ENCODE assay signal across 18 mouse cellular contexts in the genomic region with DNA sequence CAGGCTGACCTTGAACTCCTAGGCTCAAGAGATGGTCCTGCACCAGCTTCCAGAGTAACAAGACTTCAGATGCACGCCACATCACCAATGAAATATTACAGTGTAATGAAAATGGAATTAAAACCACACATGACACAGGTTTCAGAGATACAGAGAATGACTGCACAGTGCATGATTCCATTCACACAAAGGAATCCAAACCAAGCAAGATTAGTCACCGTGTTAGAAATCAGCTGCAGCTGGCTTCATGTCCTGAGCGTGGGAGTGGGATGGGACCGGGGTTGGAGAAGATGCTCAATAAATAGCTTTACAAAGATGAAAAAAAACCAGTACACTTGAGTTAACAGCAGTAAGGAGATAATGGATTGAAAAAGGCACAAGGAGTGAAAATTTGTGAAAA. TPM values are rescaled to one million over a fixed set of nuclear protein-coding genes. Genes with fewer than 3 reads are reported as not detected.
DNase-seq lines count a peak whose midpoint lies in the region; TF ChIP-seq lines count a peak whose summit lies in the region.
"Had no signal": no experiment of that assay in that cellular context is flagged by ENCODE, and none has a peak within 500 bp of the region (broad histone marks: within the 10 kb centered on the region; RNA-seq: fewer than 3 reads in every experiment).

No protein-coding gene starts in this region.

- intact Hi-C loops in gastrocnemius, adult 2 months (cut with DNase I), result no loop called here
- intact Hi-C loops in left cerebral cortex, adult 2 months (cut with DNase I), result loop anchor here (1.0 kb wide), 1 partner anchor 12 kb away; no protein-coding TSS in a partner anchor
- intact Hi-C loops in left cerebral cortex, postnatal 10 days (cut with DNase I), result no loop called here

- no peak for DNase-seq in gastrocnemius, adult 2 months
- DNase-seq in gastrocnemius, adult 18-20 months (ENCODE audit: low spot score), result no peak
- DNase-seq in left cerebral cortex, adult 2 months (ENCODE audit: extremely low spot score in 1 of 2, low spot score in 2 of 2), result peak in 1 of 2 experiments; percentile 40
- DNase-seq in left cerebral cortex, postnatal 10 days (ENCODE audit: extremely low spot score in 1 of 2, low spot score in 2 of 2), result no peak
- peak; percentile 56 for DNase-seq in 3T3-L1 (ENCODE audit: low read depth, low spot score)
- peak; percentile 82 for DNase-seq in brain, adult 2 months (ENCODE audit: low read depth, low spot score)
- DNase-seq in c-Kit-positive CD71-positive TER-119-positive erythroid progenitor cells, embryonic 14.5 days (ENCODE audit: low spot score), result no peak
- no peak for DNase-seq in urinary bladder, postnatal 36 days (ENCODE audit: low spot score in 2 of 2)
- DNase-seq: adrenal gland, adult 8-10 months; cerebellum, adult 18-20 months; cerebellum, adult 9-11 months; cerebellum, postnatal 36 days; gastrocnemius, postnatal 25 days had no signal

- peak overlapping the region; percentile 99 for H3K4me3 ChIP-seq in gastrocnemius, adult 2 months
- H3K4me3 ChIP-seq in left cerebral cortex, adult 2 months, result no peak overlapping the region
- H3K4me3 ChIP-seq: embryonic facial prominence, embryonic 13.5 days; forebrain, embryonic 12.5 days; heart, embryonic 12.5 days; hindbrain, embryonic 10.5 days had no signal

- H3K27ac ChIP-seq in gastrocnemius, adult 2 months, result peak overlapping the region; percentile 99
- H3K27ac ChIP-seq in left cerebral cortex, adult 2 months, result peak overlapping the region; percentile 8
- H3K27ac ChIP-seq: embryonic facial prominence, embryonic 13.5 days; forebrain, embryonic 12.5 days; hindbrain, embryonic 10.5 days; hindbrain, embryonic 14.5 days had no signal

- no peak for TF ChIP-seq CTCF in gastrocnemius, adult 2 months (IDR thresholded peaks at IDR 0.05)
- no peak for TF ChIP-seq CTCF in left cerebral cortex, adult 2 months (IDR thresholded peaks at IDR 0.05)

RNA-seq across cellular contexts. Expression of a gene that starts 5.6 kb away (rescaled TPM):
- 100 to 1,000 TPM; 320 to 401 TPM for total RNA-seq in gastrocnemius, adult 2 months (2021)
- total RNA-seq in gastrocnemius, adult 18-20 months (2021), result 100 to 1,000 TPM; 263 to 266 TPM
- total RNA-seq in left cerebral cortex, adult 2 months (2021), result 100 to 1,000 TPM; 314 to 317 TPM
- total RNA-seq in left cerebral cortex, postnatal 10 days (2021), result 100 to 1,000 TPM; 325 to 332 TPM

RNA-seq across cellular contexts. Expression of a gene that starts 44.9 kb away (rescaled TPM):
- 10 to 100 TPM; 75.9 to 83.2 TPM for total RNA-seq in gastrocnemius, adult 2 months (2021)
- 10 to 100 TPM; 79.2 to 85.8 TPM for total RNA-seq in gastrocnemius, adult 18-20 months (2021)
- 100 to 1,000 TPM; 172 to 184 TPM for total RNA-seq in left cerebral cortex, adult 2 months (2021)
- total RNA-seq in left cerebral cortex, postnatal 10 days (2021), result 100 to 1,000 TPM; 179 to 193 TPM

RNA-seq across cellular contexts. Expression of a gene that starts 58.0 kb away (rescaled TPM):
- 1 to 10 TPM in 1 of 2 experiments, under 1 TPM in 1; 0.99 to 1.6 TPM for total RNA-seq in gastrocnemius, adult 2 months (2021)
- under 1 TPM; 0.62 TPM for total RNA-seq in gastrocnemius, adult 18-20 months (2021)
- total RNA-seq in left cerebral cortex, adult 2 months (2021), result 10 to 100 TPM; 56.4 to 66.3 TPM
- 10 to 100 TPM; 70.6 to 73.5 TPM for total RNA-seq in left cerebral cortex, postnatal 10 days (2021)

Comparison
In these comparisons a context has a peak if more than half of its experiments do, and no peak if none do; other contexts are left out.
1. DNase-seq: peak in 3T3-L1 (single experiment) and brain, adult 2 months (single experiment); none in gastrocnemius, adult 2 months (single experiment), gastrocnemius, adult 18-20 months (single experiment), left cerebral cortex, postnatal 10 days (0 of 2), c-Kit-positive CD71-positive TER-119-positive erythroid progenitor cells, embryonic 14.5 days (single experiment) and urinary bladder, postnatal 36 days (0 of 2).
2. RNA of a gene that starts 58.0 kb away (total RNA-seq): 70.6 to 73.5 TPM in left cerebral cortex, postnatal 10 days and 56.4 to 66.3 TPM in left cerebral cortex, adult 2 months; 0.99 to 1.6 TPM in gastrocnemius, adult 2 months and 0.62 TPM in gastrocnemius, adult 18-20 months; every median in the first group is over 10 times any median in the second.